Mouse (Mus musculus) embryonic facial prominence, embryonic 13.5 days (tissue): ENCODE measurements around the gene Rpl10. TPM values are rescaled to one million over a fixed set of nuclear protein-coding genes. Genes with fewer than 3 reads are reported as not detected.

Experiments used
- ATAC-seq: fragments of 200-750 bp; cut with Nextera tagmentation; 2 replicates; pipeline ENCODE4 v1.8.0; 2017; ENCODE audit warnings: low read depth; ENCODE audit not compliant: insufficient number of reproducible peaks, insufficient read depth, low FRiP score, low TSS enrichment
- H3K27ac ChIP-seq: fragments of 300-500 bp; sonication (generic); 2 replicates; pipeline ENCODE4 v1.5.1; 2015; ENCODE audit warnings: moderate library complexity, mild to moderate bottlenecking, inconsistent platforms
- H3K27me3 ChIP-seq: fragments of 300-500 bp; sonication (generic); 2 replicates; pipeline ENCODE4 v1.6.1; 2015; ENCODE audit warnings: mild to moderate bottlenecking, inconsistent platforms
- H3K36me3 ChIP-seq: fragments of 300-500 bp; sonication (generic); 2 replicates; pipeline ENCODE4 v1.6.1; 2015; ENCODE audit warnings: mild to moderate bottlenecking, inconsistent platforms
- H3K4me1 ChIP-seq: fragments of 300-500 bp; sonication (generic); 2 replicates; pipeline ENCODE4 v1.6.1; 2015; ENCODE audit warnings: inconsistent platforms
- H3K4me2 ChIP-seq: fragments of 300-500 bp; sonication (generic); 2 replicates; pipeline ENCODE4 v1.6.1; 2015; ENCODE audit warnings: moderate library complexity, mild to moderate bottlenecking, inconsistent platforms
- H3K4me3 ChIP-seq: fragments of 300-500 bp; sonication (generic); 2 replicates; pipeline ENCODE4 v1.5.1; 2015; ENCODE audit warnings: mild to moderate bottlenecking, inconsistent platforms
- H3K9ac ChIP-seq: fragments of 300-500 bp; sonication (generic); 2 replicates; pipeline ENCODE4 v1.6.1; 2015; ENCODE audit warnings: mild to moderate bottlenecking, inconsistent platforms
- H3K9me3 ChIP-seq: fragments of 300-500 bp; sonication (generic); 2 replicates; pipeline ENCODE4 v1.6.1; 2016; ENCODE audit warnings: inconsistent platforms
- WGBS: fragments of 180-500 bp; shearing (Covaris S2); methylation state at CpG from one replicate; pipeline ENCODE4 v1.1.7; 2015; ENCODE audit warnings: mixed read lengths; 5-methylcytosine and 5-hydroxymethylcytosine counted together
- polyA plus RNA-seq: library from polyadenylated mRNA; unstranded; fragments of >200 nt; fragmentation: Nextera tagmentation; extraction: Ambion mirVana; gene quantifications from 2 replicates; pipeline ENCODE4 v1.2.1, GENCODE M21; 2015

The Rpl10 gene
- polyA plus RNA-seq, 1 experiment from 2014 or later = 892 TPM

- H3K4me3 ChIP-seq = peak overlapping the region; percentile 44
- H3K9me3 ChIP-seq = no peaks in the 10 kb centered on the region
- ATAC-seq = no peak
- peaks cover 8% of the 10 kb centered on the region for H3K4me1 ChIP-seq
- peak overlapping the region; percentile 76 for H3K27ac ChIP-seq
- H3K36me3 ChIP-seq = no peaks in the 10 kb centered on the region
- H3K4me2 ChIP-seq = peak overlapping the region; percentile 61
- no peaks in the 10 kb centered on the region for H3K27me3 ChIP-seq
- H3K9ac ChIP-seq = peak overlapping the region; percentile 74; the same call in 1 of the 2 replicates
- 14% methylated on average over 3 of the region's 3 CpGs for WGBS
Measured at GRCm38 (mm10) chrX:74248651-74249050, 22.0 kb upstream of the Rpl10 start.

GRCm38 (mm10) chrX:74249615-74250014 lies 21.0 kb upstream of the Rpl10 start, which contains the start of gene Flna:
Gene Flna (minus strand): TSS chrX:74249820.
- peak within 1 kb of the TSS; percentile 44 for H3K4me3 ChIP-seq
- 28% methylated on average over 38 of the region's 38 CpGs for WGBS
- peak within 1 kb of the TSS; percentile 61 for H3K4me2 ChIP-seq
- no peaks in the 10 kb centered on the region for H3K36me3 ChIP-seq
- no peaks in the 10 kb centered on the region for H3K27me3 ChIP-seq
- 0 out of 2 replicates have a peak, but pooled peaks cover 4% of the 10 kb centered on the region for H3K4me1 ChIP-seq
- no peak for ATAC-seq
- peak within 1 kb of the TSS; percentile 76 for H3K27ac ChIP-seq
- H3K9me3 ChIP-seq = no peaks in the 10 kb centered on the region
- peak within 1 kb of the TSS; percentile 74 for H3K9ac ChIP-seq

DNA sequence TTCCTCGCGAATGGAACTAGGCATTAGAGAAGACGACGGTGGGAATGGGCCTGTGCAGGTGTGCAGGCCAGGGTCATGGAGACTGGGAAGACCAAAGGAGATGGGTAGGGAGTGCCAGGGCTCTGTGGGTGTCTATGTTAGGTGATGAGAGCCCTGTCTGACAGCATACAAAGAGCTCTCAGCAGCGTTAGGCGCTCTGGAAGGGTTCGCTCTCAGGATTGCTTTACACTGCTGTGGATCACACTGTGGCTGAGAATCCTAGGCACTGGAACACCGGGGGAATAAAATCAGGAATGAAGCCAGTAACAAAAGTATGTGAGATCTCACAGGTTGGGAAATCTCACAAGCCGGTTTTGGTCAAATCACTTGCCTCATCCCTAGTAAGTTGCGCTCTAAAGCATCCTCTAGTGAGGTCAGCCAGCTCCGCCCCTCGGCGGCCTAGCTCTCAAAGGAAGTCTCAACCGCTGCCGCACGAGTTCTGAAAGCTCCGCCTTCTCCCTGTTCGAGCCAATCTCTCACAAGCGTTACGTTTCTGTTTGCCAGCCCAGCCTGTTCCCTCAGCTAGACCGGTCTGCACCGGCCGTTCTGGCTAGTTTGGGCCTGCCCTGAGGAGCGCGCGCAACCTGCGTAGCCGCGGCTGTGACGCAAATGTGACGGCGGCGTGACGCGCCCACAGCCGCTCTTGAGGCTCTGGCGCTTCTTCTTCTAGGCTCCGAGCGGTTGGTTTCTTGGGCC lies 16.3 kb upstream of the Rpl10 start, which contains the start of gene Emd:
Gene Emd (plus strand): TSS at position 535 of the 735 bp plus-strand sequence.
- Histone ChIP-seq H3K27me3 (no peaks in the 10 kb centered on the region), H3K4me1 (0 out of 2 replicates have a peak, but pooled peaks cover 8% of the 10 kb centered on the region), H3K9me3 (no peaks in the 10 kb centered on the region), H3K4me2 (peak within 1 kb of the TSS; percentile 66), H3K36me3 (peaks cover 21% of the 10 kb centered on the region), H3K9ac (peak within 1 kb of the TSS; percentile 78), H3K27ac (peak within 1 kb of the TSS; percentile 90), H3K4me3 (peak within 1 kb of the TSS; percentile 56)
- ATAC-seq = peak; percentile 95
- 25% methylated on average over 39 of the region's 39 CpGs for WGBS

- peak overlapping the region; percentile 78 for H3K9ac ChIP-seq
- H3K4me2 ChIP-seq = peak overlapping the region; percentile 66
- H3K36me3 ChIP-seq = peaks cover 21% of the 10 kb centered on the region
- no peaks in the 10 kb centered on the region for H3K27me3 ChIP-seq
- 0 out of 2 replicates have a peak, but pooled peaks cover 6% of the 10 kb centered on the region for H3K4me1 ChIP-seq
- H3K4me3 ChIP-seq = peak overlapping the region; percentile 56
- WGBS = 30% methylated on average over 31 of the region's 31 CpGs
- peak overlapping the region; percentile 90 for H3K27ac ChIP-seq
- no peaks in the 10 kb centered on the region for H3K9me3 ChIP-seq
- ATAC-seq = no peak; the same call in 1 of the 2 replicates
Measured at GRCm38 (mm10) chrX:74254888-74255565, 15.6 kb upstream of the Rpl10 start.

GRCm38 (mm10) chrX:74257746-74258145 lies 12.9 kb upstream of the Rpl10 start:
- ATAC-seq = no peak
- Histone ChIP-seq H3K27me3 (no peaks in the 10 kb centered on the region), H3K9ac (no peak overlapping the region), H3K27ac (no peak overlapping the region), H3K4me3 (no peak overlapping the region), H3K4me1 (0 out of 2 replicates have a peak, but pooled peaks cover 4% of the 10 kb centered on the region), H3K9me3 (no peaks in the 10 kb centered on the region), H3K36me3 (peaks cover 21% of the 10 kb centered on the region), H3K4me2 (no peak overlapping the region)
- WGBS = 95% methylated on average over 3 of the region's 3 CpGs

DNA sequence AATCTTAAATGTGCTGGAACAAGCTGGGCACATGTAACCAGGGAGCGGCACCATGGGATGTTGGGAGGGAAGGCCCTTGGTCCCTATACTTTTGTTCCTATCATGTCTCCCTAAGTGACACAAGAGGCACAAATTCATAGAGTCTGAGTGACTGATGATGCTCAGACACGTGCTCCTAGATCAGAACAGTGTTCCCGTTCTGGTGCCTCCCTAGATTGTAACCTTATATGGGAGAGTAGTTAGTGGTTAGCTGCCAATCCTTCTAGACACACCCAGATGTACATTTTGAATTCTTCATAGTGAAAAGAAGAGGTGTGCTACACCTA lies 913 bp upstream of the Rpl10 start:
- no peaks in the 10 kb centered on the region for H3K9me3 ChIP-seq
- H3K27me3 ChIP-seq = no peaks in the 10 kb centered on the region
- H3K4me2 ChIP-seq = peak overlapping the region; percentile 55
- H3K27ac ChIP-seq = peak overlapping the region; percentile 97
- H3K4me1 ChIP-seq = peaks cover 6% of the 10 kb centered on the region; the same call in 1 of the 2 replicates
- peaks cover 8% of the 10 kb centered on the region for H3K36me3 ChIP-seq
- peak overlapping the region; percentile 64; the same call in 1 of the 2 replicates for H3K9ac ChIP-seq
- ATAC-seq = no peak
- WGBS = 31% methylated on average over 3 of the region's 3 CpGs
- H3K4me3 ChIP-seq = peak overlapping the region; percentile 57

DNA sequence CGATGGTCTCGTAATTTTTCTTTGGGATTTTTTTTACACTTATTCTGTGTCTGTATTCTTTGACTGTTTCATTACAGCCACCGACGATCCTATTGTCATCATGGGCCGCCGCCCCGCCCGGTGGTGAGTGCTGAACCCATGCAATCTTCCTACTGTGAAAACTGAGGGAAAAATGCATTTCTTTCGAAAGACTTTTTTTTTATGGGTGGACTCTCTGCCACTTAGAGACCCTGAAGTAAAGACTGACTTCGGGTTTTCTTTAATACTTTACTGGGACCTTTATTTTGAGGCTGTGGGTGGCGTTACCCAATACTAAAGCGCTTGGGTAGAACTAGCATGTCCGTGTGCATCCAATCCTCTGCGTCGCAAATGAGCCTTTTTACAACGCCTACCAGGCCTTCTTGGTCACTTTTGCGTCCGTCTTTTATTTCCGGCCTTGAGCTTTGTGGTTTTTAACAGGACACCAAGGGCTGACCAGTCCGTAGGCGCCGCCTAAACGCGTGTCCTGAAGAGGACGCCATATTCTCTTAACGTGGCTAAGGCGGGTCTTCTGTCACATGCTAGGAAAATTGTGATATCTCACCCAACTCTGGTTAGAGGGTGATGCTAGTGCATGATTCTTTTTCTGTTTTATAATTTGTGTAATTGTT lies 415 bp downstream of the Rpl10 start:
- Histone ChIP-seq H3K4me3 (peak overlapping the region; percentile 57), H3K36me3 (peaks cover 8% of the 10 kb centered on the region), H3K9ac (peak overlapping the region; percentile 86), H3K27ac (peak overlapping the region; percentile 73), H3K9me3 (no peaks in the 10 kb centered on the region), H3K4me2 (peak overlapping the region; percentile 58), H3K4me1 (peaks cover 6% of the 10 kb centered on the region; the same call in 1 of the 2 replicates), H3K27me3 (no peaks in the 10 kb centered on the region)
- ATAC-seq = no peak
- WGBS = 22% methylated on average over 27 of the region's 27 CpGs

GRCm38 (mm10) chrX:74273422-74274322 lies 3.1 kb downstream of the Rpl10 start:
- 33% methylated on average over 10 of the region's 10 CpGs for WGBS
- no peaks in the 10 kb centered on the region for H3K27me3 ChIP-seq

DNA sequence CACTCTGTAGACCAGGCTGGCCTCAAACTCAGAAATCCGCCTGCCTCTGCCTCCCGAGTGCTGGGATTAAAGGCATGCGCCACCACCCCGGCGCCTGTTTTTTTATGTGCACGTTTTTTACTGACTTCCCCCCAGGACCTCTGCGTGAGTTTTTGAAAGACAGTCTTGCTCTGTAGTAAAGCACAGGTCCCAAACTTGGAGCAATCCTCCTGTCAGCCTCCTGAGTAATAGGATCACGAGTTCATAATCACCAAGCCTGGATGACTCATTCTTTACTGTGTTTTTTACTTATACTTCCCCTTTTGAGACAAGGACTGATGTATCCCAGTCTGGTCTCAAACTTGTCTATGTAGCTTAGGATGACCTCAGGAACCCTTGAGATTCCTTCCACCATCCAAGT lies 7.3 kb downstream of the Rpl10 start:
- Histone ChIP-seq H3K9me3 (no peaks in the 10 kb centered on the region), H3K27ac (no peak overlapping the region)
- 70% methylated on average over 8 of the region's 8 CpGs for WGBS

More at GRCm38 (mm10) chrX:74273422-74274322, 3.1 kb downstream of the Rpl10 start:
- Histone ChIP-seq H3K27ac (no peak overlapping the region; the same call in 1 of the 2 replicates), H3K4me1 (peaks cover 6% of the 10 kb centered on the region; the same call in 1 of the 2 replicates), H3K9ac (no peak overlapping the region), H3K9me3 (no peaks in the 10 kb centered on the region), H3K36me3 (peaks cover 8% of the 10 kb centered on the region), H3K4me3 (no peak overlapping the region), H3K4me2 (no peak overlapping the region)
- no peak for ATAC-seq

GRCm38 (mm10) chrX:74281041-74281731 lies 10.6 kb downstream of the Rpl10 start:
- Histone ChIP-seq H3K27ac (peak overlapping the region; percentile 87), H3K27me3 (no peaks in the 10 kb centered on the region), H3K4me2 (peak overlapping the region; percentile 70), H3K9ac (peak overlapping the region; percentile 62), H3K9me3 (no peaks in the 10 kb centered on the region), H3K4me1 (peaks cover 11% of the 10 kb centered on the region), H3K4me3 (peak overlapping the region; percentile 63), H3K36me3 (no peaks in the 10 kb centered on the region)
- no peak; the same call in 1 of the 2 replicates for ATAC-seq
- 13% methylated on average over 14 of the region's 14 CpGs for WGBS

More for the DNA sequence above, 7.3 kb downstream of the Rpl10 start:
- H3K36me3 ChIP-seq = no peaks in the 10 kb centered on the region
- no peak for ATAC-seq
- no peak overlapping the region for H3K4me2 ChIP-seq
- no peaks in the 10 kb centered on the region for H3K27me3 ChIP-seq
- H3K9ac ChIP-seq = no peak overlapping the region
- 0 out of 2 replicates have a peak, but pooled peaks cover 3% of the 10 kb centered on the region for H3K4me1 ChIP-seq
- H3K4me3 ChIP-seq = no peak overlapping the region
